Mouse (Mus musculus) spleen, adult 18-20 months (tissue): ENCODE results near the gene Ift46.

Experiments
- DNase-seq, 2 experiments: peaks; one replicate each; pipeline ENCODE4 v3.0.0; 2022; ENCODE audit warnings: mixed read lengths in 2 of 2

Ift46 gene

DNA sequence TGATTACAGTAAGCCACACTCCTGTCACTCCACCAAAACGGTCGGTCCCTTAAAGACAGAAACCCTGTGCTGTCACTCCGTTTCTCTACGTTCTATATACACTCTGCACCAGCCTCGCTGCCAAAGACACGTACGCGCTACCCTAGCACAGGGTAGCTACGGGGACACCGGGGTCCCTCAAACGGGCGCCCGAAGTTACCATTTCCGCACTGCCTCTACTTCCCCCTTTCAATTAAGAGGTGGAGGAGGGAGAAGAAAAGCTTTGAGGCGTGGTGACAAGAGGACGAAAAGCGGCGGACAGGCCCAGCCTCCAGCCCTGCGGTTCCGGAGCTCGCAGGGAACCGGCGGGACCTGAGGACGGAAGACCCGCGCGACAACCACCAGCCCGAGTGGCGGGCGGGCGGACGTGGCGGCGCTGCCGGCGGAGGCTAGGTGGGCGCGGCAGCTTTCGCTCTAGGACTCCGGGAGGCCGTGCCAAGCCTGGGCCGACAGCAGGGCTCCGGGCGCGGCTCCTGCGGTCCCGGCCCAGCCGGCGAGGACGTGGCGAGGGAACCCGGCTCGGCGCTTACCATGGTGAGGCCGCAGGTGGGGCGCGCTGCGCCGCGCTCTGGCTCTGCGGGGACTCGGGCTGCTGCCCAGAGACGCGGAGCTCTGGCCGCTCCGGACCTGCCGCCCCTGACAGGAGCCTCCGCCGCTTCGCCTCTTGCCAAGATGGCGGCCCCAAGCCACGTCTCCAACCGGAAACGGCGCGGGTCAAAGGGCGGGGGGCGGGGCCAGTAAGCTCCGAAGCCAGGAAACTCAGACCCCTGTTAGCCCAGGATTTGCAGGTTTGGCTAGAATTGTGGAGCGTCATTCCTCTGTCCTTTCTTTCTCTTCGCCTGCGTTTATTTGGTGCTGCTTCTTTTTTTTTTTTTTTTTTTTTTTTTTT is at the start of gene Ift46, which contains the start of gene Arcn1:
TSS of gene Ift46 (plus strand) at position 808 of the 928 bp plus-strand sequence.
TSS of gene Arcn1 (minus strand) at position 745 of the 928 bp plus-strand sequence.
- DNase-seq = peak; percentile 70 to 75

DNA sequence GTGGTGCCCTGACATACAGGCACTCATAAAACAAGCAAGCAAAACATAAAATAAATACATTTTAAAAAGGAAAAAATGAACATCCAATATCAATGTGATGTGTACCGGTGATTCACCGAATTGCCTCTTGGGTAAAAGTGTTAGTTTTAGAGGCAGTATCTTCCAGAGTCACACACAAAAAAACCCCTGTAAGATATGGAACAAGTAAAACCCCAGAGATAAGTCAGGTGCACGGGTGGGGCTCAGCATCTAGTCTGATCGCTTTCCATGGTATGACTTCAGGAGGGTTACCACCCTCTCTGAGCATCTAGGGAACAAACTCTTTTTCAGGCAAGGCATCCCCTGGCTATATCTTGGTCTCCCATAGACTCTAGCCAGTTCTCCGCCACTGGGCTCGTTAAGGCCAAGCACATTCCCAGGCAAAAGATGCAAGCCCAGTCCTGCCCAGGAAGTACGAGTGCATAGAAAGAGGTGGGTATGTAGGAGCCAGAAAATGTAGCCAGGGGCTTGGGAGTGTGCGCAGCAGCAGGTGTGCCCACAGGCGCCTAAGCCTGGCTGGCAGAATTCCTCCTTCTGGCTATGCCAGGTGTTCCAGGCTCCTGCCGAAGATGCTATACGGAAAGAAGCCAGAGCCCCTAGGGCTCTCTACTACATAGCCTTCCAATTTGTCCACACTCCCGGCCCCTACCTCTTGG is 48.6 kb upstream of the Ift46 start:
- no peak for DNase-seq

DNA sequence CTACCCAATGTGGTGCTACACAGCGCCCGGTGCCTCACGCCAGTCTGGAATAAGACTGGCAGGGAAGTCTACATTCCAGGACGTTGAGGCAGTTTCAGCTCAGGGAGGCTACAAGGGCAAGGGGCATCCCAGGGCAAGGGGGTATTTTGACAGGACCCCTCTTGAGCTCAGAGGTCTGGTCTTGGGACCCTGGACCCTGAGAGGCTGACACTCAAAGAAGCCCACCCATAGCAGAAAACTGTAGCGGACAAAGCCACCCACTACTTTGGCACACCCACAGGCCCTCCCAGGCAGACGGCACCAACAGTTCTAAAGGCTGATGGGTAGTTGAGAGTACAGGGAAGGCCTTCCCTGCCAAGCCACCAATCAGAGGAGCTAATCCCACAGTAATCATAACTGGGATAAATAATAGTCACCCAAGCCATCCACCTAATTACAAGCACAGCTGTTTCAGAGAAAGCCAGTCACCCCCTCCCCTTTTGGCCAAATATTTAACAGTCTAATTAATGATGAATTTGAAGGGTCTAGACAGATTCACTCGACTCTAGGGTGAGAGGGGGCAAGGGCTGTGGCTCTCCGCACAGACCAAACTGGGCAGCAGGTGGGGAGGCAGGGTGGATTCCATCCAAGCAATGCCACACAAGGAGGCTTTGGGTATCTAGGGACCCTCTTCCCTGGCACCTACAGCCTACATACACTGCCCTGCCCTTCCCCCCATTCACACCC is 47.9 kb upstream of the Ift46 start:
- no peak for DNase-seq

DNA sequence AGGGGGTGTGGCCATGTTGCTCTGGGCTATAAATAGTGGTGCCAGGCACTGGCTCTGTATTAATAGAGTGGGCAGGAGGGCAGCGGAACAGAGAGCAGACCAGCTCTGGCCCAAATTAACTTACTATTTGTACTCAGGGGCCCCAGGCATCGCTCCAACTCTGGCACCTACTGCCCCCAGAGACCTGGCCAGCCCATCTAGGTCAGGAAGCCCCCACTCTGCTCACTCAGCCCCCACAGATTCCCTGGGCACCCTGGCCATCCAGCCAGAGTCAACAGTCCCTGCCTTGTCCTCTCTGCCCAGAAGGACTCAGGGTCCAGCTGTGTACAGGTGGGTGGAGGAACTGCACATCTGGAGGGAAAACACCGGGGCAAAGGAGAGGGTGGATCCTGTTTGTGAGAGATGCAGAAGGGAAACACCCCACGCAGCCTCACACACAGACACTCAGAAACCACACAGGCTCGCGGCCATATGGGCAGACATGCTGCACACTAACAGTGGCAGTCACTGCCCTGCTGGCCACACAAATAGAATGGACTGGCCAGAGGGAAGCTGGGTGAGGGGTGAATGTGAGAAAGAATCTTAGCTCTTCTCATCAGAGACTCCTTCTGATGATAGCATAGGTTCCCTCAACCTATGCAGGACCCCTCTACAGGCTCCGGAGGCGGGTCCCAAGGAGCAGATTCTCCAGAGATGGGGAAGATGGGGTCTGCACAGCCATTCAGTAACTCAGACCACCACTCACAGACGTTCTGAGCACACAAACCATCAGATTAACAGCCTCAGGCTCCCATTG is 47.2 kb upstream of the Ift46 start:
- no peak for DNase-seq

DNA sequence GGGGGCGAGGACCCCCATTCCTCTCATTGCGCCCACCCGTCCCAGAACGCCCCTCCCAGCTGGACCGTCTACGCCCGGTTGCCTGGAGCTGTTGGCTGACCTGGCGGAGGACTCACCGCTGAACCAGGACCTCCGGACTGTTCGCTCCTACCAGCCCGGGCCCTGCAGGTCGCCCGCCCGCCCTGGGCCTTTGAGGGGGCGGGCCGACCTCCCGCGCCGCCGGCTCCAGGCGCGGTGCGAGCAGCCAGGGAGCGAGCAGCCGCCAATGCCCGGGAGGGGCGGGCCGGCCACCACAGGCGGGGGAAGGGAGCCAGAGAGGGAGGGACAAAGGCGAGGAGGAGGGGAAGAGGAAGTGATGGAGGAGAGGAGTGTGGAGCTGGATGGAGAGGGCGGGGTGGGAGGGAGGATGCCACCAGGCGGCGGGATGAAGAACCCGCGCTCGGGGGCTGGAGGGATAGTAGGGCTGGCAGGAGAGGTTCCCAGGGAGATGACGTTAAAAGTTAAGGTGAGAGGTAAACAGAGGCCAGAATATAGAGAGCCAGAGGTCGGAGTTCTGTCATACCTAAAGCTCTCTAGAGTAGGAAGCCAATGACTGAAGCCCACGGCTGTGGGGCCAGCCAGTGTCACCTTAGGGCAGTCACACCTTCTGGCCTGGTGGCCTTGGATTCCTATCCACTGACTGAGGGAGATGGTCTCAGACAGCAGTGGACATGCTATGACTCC is 46.4 kb upstream of the Ift46 start:
- peak; percentile 29 to 43 for DNase-seq

DNA sequence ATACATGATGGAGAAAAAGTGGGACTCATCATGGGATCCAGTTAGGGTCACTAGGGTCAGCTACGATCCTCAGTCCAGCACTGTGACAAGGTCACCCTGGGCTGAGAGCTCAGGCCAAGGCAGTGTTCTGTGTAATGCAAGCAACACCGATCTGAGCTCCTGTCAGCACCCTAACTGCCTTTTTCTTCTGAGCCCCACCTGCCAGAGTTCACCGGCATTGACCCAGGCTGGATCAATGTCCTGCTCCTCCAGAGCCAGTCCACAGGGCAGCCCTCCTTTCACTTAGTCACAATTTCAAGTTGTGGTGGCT is 45.9 kb upstream of the Ift46 start:
- no peak for DNase-seq

DNA sequence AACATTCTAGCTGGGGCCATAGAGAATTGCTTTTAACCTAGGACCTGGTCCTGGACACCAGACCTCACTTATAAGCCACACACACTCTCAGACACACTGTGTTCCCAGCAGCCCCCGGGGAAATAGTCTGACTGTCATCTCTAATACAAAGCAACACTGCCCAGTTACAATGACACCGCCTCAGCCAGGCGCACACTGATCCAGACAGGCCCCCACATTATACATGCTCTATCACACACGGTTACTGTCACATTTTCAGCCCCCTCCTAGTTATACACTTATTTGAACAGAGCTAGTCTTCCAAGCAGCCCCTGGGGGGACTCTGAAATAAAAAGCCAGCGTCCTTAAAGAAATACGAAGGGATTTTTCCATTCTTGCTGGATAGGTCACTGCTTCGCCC is 45.1 kb upstream of the Ift46 start:
- DNase-seq = no peak

DNA sequence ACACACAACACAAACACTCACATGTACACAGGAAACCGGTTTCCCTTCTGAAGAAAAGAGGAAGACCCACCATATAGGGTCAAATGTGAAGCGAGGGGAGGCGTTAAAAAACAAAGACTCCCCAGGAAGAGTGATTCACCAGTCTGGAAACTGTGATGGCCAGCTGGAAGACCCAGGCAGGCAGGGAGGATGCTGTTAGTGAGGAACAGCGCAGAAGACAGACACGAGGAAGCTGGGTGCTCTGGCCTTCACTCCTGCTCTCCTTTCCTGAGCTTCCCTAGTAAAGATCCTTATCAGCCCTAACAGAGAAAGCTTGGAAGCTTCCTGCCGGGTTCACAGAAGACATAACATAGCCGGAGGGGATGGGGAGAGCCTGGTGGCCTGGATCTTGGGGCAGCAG is 44.7 kb upstream of the Ift46 start:
- no peak for DNase-seq

DNA sequence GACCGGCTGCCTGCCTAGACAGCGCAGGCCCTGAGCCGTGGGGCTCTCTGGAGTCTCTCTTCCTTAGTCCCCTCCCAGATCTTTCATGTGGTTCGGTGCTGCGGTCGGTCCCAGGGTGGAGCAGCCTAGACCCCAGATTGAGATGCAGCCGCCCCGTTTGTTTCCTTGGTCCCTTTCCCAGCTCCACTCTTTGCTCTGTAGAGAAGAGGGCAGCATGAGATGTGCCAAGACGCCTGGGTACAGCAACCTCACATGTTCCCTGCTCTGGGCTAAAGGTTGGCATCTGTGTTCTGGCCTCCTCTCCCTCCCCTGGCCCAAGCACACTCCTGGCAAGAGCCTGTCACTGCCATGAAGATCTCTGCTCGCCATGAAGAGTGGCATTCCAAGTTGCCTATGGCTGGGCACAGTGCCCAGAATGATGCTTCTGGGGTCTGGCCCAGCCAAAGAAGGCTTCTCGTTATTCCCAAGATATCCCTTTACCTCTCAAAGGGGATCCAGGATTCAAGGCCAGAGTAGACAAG is 44.1 kb upstream of the Ift46 start:
- DNase-seq = no peak

DNA sequence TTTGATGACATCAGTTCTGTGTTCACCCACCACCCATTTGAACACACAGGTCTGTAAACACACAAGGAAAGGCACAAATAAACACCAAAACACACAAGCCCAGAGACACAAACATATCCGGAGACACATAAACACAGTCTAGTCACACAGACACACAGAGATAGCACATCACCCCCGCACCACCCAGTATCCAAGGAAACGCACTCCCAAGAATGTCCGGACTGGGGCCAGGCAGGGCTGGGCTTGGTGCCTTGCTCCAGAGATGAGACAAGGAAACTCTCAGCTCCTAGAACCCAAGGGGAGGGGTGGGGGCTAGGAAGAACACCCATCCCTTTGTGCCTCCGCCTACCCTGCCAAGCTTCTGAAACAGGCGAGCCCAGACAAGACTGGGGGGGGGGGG is 43.5 kb upstream of the Ift46 start:
- DNase-seq = no peak

DNA sequence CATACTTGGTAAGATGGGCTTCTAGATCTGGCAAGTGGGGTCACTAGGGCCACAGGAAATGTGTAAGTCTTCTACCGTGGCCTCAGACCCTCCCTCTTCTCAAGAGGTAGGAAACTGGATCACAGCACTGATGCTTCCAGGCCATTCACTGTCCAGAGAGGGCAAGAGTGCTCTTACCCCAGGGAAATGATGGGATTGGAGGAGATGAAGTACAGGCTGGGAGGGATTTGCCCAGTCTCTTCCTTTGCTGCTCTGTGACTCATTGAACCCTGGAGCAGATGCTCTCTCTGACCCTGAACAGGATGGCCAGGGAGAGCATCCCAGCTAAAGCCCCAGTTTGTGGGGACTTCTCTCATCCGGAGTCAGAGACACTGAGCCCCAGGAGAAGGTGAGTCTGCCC is 43.0 kb upstream of the Ift46 start:
- no peak for DNase-seq

DNA sequence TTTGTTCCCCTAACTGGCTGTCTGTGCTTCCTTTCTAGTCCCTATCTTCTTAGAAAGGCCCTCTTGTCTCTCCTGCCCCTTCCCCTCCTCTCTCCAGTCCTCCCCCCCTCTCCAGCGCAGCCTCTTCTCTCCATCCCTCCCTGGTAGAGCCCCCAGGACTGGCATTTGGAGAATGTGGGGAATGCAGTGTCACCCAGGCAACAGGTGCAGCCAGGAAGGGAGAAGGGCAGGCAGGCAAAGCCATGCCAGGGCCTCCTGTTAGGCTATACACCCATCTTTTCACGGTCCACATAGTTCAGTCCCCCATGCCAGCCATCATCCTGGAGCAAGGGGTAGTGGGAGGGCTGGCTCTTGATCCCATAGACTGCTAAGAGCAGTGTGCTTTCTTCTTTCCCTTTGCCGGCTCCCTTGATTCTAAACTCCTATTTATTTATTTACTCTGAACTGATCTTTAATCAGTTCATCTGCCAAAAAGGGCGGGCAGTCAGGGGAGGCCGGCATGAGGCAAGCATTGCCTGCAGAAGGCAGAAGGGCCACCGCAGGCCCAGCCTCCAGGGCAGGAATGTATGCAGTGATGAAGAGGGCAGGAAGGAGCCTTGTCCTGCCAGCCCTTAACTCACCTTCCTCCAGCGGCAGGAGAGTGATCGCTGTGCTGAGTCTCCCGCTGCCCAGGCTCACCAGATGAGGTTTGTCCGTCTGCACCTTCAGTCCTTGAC is 41.1 kb upstream of the Ift46 start:
- no peak for DNase-seq

DNA sequence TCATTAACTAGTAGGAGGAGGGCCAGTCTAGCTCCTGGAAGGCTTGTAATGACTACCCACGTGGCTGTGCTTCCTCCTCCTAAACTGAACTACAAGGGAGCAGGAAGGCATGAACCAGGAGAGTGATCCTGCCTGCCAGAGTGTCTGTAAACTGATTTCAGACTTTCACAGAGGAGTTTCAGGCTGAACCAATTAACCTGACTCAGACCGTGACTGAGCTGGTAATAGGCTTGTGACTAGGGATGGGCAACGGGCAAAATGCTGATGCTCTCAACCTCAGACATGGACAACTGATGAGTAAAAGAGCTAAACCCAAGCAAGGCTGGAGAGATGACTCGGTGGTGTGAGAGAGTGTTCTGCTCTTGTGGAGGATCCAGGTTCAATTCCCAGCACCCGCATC is 40.3 kb upstream of the Ift46 start:
- no peak for DNase-seq

DNA sequence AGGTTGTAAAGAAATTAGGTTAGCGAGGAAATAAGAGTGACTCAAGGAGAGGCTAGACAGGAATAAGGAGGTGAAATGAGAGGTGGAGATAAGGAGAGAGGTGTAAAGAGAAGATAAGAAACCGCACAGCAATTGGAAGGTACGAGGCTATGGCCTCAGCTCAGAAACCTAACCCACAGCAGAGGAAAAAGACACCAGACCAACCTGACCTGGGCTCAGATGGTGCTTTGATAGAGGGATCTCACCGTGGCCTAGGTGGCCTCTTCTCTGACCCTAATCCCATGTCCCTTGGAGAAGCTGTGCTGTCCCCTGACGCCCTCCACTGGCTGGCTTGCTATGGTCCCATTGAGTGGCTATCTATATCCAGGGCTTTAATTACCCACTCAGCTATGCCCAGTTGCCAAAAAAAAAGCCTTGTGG is 35.6 kb upstream of the Ift46 start:
- DNase-seq = no peak

DNA sequence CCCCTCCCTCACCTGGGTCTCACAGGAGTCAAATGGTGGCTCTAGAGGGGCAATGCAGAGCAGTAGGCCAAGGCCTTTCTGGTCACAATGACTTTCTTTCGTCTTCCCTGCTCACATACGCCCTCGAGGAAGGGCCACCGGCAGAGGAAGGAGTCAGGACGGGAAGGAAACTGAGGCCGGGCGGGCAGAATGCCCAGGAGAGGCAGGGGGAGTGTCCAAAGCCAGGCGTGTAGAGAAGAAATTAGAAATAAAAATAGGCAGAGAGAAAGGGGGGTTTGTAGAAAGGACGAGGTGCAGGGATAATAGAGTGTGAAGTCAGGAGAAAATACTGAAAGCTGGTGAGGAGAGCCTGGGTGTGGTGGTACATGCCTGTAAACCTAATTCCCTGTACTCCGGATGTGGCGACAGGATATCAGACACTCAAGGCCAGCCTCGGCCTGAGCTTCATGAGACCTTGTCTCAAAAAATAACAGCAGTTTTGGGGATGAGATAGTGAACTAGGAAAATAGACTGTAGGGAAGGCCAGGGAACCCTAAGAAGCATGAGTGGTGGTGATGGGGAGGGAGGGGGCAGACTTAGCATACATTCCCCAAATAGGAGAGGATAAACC is 34.7 kb upstream of the Ift46 start:
- DNase-seq = no peak

DNA sequence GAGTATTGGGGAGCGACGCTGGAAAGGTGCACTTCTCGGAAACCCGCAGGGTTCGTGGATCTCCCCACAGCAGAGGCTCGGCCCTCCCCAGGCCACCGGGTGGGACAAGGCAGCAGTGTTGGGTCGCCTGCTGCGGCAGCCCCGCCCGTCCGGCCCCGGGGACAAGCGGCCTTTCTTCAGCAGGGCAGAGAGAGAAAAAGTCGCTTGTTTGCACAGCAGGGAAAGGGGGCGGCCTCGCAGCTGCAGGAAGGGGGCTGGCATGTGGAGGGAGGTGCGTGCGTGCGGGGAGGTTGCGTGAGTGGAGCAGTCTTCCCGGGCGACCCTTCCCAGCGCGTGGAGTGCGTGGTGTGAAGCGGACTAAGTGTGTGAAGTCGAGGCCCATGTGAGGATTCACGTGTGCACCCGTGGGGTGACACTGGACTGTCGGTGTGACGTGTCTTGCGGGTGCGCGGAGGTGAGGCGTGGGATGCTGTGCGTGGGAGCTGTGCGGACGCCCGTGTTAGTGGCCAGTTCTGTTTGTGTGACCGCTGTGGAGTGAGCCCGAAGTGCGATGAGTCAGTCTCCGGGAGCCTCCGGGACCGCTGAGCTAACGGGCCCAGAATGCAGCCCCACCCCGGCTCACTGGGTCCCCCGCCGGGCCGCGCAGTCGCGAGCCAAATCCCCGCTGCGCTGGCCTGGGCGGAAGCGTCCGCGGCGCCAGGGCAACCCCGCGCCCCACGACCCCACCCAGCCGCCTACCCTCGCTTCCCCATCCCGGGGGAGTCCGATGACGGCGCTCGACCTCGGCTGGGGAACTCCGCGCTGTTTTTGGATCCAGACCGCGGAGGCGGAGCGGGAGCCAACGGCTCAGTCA is 33.8 kb upstream of the Ift46 start:
- peak in 1 of 2 experiments; percentile 37 for DNase-seq

DNA sequence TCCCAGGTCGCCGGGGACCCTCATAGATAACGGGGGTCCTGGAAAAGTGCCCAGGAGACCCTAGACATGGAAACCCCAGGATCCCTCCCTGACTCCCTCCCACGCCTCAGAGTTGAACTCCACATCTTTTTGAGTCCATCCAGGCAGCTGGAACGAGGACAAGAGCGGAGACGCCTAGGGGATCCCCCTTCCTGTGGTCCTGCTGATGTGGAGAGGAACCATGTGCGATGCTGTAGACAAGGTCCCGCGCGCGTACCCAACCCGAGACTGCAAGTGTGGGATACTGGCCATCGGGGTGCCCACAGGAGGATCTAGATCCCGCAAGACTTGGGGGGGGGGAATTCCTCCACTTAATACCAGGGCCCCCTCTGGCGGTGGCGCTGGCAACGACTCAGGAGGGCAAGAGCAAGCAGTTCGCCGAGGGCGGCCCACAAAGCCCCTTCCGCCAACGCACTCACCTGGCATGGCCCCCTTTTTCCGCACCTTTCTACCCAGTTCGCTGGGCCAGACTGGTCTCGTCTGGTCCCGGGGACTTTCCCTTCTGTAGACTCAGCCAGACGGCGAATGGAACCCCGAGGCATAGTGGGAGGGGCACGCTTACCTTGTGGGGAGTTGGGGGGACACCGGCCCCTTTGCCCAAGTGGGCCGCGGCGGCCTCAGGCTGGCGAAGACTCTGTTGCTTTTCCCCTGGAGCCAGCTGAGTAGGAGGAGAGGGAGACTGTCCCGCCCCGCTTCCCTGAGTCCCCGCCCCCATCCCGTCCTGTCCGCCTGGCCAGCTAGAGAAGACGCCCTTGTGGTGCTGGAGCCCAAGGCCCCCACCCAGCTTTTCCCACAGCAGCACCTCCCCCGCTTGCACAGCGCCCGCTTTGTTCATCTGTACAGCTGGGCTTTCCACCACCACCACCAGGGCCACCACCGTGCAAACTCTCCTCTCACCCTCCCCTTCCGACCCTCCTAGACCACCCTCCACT is 32.9 kb upstream of the Ift46 start, which contains the start of gene Phldb1:
TSS of gene Phldb1 (minus strand) at position 675 of the 971 bp plus-strand sequence.
- DNase-seq = peak in 1 of 2 experiments; percentile 56

DNA sequence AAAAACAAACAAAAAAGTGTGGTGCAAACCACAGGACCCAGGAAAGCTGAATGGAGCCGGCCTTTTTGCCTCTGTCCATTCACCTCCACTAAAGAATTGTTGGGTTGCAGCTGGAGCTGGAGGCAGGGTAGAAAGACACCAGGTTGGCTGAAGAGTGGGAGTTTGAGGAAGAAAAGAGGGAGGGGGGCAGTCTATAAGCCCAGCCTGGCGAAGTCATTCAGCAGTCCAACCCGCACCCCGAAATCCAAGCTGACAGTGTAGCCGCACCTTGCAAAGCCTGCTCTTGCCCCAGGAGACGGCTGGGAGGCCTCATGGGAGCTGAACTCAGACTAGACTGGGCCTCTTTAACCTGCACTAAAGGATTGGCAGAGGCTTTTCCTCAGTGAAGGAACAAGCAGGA is 31.8 kb upstream of the Ift46 start:
- DNase-seq = no peak
